Mouse (Mus musculus): Measurements from ENCODE around the gene Grhl3.

The Grhl3 gene

DNA sequence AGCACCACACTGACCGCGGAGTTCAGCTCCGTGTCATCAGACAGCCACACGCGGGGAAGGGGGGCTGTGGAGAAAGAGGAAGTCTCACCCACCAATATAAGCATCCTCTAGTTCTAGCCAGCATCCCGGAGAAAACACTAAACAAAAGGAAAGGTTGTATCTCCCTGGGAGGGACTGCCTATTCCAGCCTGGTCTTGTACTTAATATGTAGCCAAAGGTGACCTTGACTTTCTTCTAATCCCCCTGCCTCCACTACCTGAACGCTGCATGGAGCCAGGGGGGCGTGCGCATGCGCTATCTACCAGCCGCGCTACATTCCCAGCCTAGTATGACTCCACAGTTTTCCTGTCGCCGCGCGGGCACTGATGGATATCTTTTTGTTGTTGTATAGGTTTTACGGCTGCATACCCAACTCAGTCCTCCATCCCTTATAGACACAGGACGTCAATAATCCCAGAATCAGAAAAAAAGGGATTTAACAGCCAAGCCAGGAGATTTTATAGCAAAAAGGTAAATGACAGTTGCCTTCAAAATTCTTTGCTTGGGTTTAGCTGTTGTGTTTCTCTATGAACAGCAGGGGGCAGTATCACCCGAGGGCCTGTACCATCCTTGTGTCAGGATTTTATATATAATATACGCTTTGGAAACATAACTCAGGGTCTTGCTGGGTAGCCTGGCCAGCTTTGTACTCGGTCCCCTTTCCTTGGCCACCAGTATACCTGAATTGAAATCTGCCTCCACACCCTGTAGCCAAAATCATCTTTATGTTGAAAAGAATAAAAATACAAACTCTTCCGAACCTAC is 65.7 kb downstream of the Grhl3 start:
- in situ Hi-C loops (cut with MboI; ENCODE audit: low pct_unique_long_range_greater_than_20kb in 1 of 2, low sequenced_read_pairs in 2 of 2, unreplicated experiment in 1 of 2) = no loop called here

DNA sequence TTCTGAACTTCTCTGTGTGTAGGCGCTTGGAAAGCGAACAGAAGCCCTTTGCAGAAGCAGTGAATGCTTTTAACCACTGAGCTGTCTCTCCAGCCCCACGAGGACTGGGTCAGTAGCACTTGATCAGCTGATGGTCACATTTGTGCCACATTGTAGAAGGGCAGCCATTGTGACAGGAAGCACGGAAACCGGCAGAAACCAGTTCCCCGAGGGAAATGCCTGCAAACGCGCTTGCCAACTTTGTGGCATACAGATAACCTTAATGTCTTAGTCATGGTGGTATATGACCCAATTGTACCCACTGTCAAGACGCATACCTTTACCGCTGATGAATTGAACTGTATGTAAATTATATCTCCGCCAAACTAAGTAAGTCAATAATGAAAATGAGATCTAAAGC is 67.6 kb downstream of the Grhl3 start:
- in situ Hi-C loops (cut with MboI; ENCODE audit: low pct_unique_long_range_greater_than_20kb in 1 of 2, low sequenced_read_pairs in 2 of 2, unreplicated experiment in 1 of 2) = no loop called here

DNA sequence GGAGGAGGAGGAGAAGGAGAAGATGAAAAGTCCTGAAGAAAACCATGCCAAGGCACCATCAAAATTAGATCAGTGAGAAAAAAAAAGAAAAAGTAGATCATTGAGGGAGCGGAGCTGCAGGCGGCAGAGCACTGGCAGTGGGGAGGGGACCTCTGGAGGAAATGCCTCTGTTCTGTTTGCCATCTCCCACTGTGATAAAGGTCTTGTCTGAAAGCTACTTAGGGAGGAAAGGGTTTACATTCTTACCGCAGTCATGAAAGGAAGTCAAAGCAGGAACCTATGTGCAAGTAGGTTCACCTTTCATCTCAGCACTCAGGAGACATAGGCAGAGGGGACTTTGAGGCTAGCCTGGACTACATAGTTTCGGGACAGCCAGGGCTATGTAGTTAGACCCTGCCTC is 71.8 kb downstream of the Grhl3 start:
- in situ Hi-C loops (cut with MboI; ENCODE audit: low pct_unique_long_range_greater_than_20kb in 1 of 2, low sequenced_read_pairs in 2 of 2, unreplicated experiment in 1 of 2) = no loop called here

GRCm38 (mm10) chr4:135499831-135500230 is 73.6 kb downstream of the Grhl3 start:
- in situ Hi-C loops (cut with MboI; ENCODE audit: low pct_unique_long_range_greater_than_20kb in 1 of 2, low sequenced_read_pairs in 2 of 2, unreplicated experiment in 1 of 2) = loop anchor here in 1 of 2 experiments (10.0 kb wide), 1 partner anchor 145 kb away; the partner anchor contains the start of gene Srrm1

DNA sequence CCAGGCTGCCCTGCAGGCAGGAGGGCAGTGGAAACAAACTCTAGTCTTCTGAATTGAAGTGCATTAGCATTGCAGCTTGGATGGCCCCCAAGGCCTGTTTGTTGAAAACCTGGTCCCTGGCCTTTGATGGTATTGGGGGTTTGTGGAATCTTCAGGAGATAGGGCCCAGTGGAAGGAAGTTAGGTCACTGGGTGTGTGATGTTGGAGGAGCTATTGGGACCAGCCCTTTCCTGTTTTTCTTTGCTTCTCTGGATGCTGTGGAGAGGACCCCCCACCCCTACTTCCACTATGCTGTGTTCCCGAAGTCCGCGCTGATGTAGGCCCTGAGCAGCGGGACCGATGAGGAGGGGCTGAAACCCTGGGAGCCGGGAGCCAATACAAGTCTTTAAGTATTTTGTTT is 75.3 kb downstream of the Grhl3 start:
- in situ Hi-C loops (cut with MboI; ENCODE audit: low pct_unique_long_range_greater_than_20kb in 1 of 2, low sequenced_read_pairs in 2 of 2, unreplicated experiment in 1 of 2) = loop anchor here in 1 of 2 experiments (10.0 kb wide), 1 partner anchor 143 kb away; the partner anchor contains the start of gene Srrm1

DNA sequence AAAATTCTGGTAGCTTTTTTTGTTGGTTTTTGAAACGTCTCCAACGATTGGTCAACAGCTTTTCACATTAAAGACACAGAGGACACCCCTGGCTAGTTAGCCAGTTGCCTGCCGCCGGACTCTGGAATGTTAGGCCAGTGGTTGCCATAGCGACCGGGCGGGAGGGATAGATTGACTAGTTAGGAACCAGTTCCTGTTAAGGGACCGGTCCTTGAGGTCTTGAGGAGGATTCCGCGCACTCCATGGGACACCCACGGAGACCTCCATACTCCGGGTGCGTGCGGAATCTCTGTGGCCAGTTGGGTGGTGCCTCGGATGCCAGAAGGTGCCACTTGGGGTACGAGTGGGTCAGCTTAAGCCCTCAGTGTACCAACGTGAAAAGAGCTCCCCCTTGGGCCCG is 77.6 kb downstream of the Grhl3 start:
- in situ Hi-C loops (cut with MboI; ENCODE audit: low pct_unique_long_range_greater_than_20kb in 1 of 2, low sequenced_read_pairs in 2 of 2, unreplicated experiment in 1 of 2) = loop anchor here in 1 of 2 experiments (10.0 kb wide), 1 partner anchor 141 kb away; the partner anchor contains the start of gene Srrm1

GRCm38 (mm10) chr4:135495397-135495791 is 78.0 kb downstream of the Grhl3 start:
- in situ Hi-C loops (cut with MboI; ENCODE audit: low pct_unique_long_range_greater_than_20kb in 1 of 2, low sequenced_read_pairs in 2 of 2, unreplicated experiment in 1 of 2) = loop anchor here in 1 of 2 experiments (10.0 kb wide), 1 partner anchor 141 kb away; the partner anchor contains the start of gene Srrm1

- in situ Hi-C loops (cut with MboI; ENCODE audit: low pct_unique_long_range_greater_than_20kb in 1 of 2, low sequenced_read_pairs in 2 of 2, unreplicated experiment in 1 of 2) = loop anchor here in 1 of 2 experiments (10.0 kb wide), 1 partner anchor 140 kb away; the partner anchor contains the start of gene Srrm1
Measured at GRCm38 (mm10) chr4:135494521-135495396, 78.7 kb downstream of the Grhl3 start, which contains the start of the genes Stpg1 and Nipal3. Gene Stpg1, plus strand, starts transcription at chr4:135494790. Gene Nipal3, minus strand, starts transcription at chr4:135495038.

DNA sequence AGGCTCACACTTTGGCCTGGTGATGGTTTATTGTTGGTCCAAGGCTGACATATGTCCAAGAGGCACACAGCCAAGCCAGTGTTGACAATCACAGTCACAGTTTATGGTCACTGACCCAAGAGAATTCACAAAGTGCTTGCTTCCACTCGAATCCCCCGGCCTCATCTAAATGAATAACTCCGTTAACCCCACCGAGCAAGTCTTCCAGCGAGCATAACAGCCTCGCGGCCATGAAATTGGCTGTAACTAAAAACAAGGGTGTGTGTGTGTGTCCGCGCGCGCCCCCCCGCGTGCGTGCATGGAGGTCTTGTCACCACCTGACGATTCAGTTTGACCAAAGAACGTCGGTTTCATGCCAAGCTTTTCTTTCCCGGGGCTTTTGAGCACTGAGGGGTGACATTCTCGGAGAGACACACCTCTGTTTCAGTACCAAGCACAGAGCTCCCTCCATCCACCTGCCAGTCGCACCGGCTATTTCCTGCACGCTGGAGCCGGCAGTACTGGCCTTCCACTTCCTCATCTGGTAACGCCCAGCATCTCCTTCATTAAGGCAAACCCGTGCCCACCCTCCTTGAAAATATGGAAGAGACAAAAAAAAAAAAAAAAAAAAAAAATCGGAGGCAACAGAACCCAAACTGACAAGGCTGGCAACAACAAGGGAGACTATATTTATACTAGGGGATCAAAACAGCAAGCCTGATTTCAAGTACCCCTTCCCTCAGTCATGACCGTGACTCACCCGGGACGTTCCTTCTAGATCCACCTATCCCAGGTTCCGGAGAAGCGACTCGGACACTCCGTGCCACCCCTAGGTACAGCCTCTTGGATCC is 79.5 kb downstream of the Grhl3 start:
- in situ Hi-C loops (cut with MboI; ENCODE audit: low pct_unique_long_range_greater_than_20kb in 1 of 2, low sequenced_read_pairs in 2 of 2, unreplicated experiment in 1 of 2) = loop anchor here in 1 of 2 experiments (10.0 kb wide), 1 partner anchor 139 kb away; the partner anchor contains the start of gene Srrm1

- in situ Hi-C loops (cut with MboI; ENCODE audit: low pct_unique_long_range_greater_than_20kb in 1 of 2, low sequenced_read_pairs in 2 of 2, unreplicated experiment in 1 of 2) = loop anchor here in 1 of 2 experiments (10.0 kb wide), 1 partner anchor 138 kb away; the partner anchor contains the start of gene Srrm1
Measured at GRCm38 (mm10) chr4:135493271-135493670, 80.2 kb downstream of the Grhl3 start.

Data from mouse embryonic stem cell (cell line).